Mouse (Mus musculus) embryo, embryonic 9.5 days (tissue): ENCODE results near the gene Lrrc25.

Experiments
- DNase-seq: peaks from one replicate; pipeline ENCODE4 v3.0.0-alpha.2; 2017; ENCODE audit errors: extremely low spot score

Gene Lrrc25

DNA sequence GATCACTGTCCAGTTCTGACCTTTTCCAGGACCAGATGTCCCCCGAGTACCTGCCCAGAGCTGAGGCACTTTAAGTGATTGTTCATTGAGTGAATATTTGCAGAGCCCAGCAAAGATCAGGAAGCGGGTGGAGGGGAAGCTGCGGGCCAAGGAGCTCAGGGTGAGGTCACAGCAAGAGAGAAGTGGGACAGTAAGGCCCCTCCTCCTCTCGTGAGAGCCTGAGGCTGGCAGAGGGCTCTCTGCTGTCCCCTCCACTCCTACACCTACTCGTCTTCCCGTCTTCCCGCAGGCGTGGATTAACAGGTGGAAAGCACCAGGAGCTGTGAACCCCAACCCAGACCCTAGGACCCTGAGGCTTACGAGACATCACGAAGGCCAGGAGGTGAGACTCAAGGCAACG lies 690 bp downstream of the Lrrc25 start:
- no peak for DNase-seq

DNA sequence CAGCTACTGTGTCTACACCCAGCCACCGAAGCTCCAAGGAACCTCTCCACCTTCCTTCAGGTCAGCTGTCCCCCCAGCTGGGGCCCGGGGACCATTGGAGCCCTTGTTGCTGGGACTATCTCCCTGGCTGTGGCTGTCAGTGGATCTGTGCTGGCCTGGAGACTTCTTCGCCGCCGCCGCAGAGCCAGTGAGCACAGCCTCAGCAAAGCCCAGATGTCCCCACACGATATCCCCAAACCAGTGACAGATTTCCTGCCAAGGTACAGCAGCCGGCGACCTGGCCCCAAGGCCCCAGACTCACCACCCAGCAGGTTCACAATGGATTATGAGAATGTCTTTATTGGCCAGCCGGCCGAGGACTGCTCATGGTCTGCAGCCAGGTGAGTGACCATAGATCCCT lies 2.0 kb downstream of the Lrrc25 start:
- no peak for DNase-seq

DNA sequence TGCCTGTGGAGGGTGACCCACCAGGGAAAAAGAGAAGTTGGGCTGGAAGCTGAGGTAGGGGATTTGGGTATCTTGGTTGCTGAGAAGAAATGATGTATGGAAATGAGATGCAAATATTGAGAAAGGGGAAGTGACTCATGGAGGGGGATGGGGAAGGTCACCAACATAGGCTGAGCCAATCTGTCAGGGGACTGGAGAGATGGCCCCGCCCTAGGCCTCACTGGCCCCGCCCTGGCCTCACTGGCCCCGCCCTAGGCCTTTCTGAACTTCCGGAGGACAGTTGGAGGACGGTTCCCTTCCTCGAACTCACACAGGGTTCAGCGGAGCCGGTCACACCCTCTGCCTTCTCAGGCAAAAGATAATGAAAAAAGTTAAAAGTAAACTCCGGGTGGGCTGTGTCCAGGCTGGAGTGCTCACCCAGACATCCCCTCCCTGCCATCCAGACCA lies 3.0 kb downstream of the Lrrc25 start:
- peak; percentile 51 for DNase-seq

DNA sequence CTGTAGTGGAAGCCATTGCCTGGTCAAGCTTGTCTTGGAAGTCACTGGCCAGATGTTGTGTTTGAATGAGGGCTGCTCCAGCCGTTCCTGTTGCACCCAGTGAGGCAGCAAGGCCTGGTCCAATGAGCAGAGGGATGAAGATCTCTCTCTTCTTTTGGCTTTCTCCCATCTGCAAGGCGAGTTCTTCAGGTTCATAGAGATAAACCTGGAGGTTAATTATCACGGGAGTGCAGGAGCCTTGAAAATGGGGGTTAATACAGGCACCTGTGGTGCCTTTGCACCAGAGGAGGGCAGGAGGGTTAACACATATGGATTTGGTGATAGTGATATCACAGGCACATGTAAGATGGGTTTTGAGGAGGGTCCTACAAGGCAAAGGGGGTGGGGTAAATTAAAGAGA lies 6.3 kb downstream of the Lrrc25 start:
- DNase-seq = no peak

DNA sequence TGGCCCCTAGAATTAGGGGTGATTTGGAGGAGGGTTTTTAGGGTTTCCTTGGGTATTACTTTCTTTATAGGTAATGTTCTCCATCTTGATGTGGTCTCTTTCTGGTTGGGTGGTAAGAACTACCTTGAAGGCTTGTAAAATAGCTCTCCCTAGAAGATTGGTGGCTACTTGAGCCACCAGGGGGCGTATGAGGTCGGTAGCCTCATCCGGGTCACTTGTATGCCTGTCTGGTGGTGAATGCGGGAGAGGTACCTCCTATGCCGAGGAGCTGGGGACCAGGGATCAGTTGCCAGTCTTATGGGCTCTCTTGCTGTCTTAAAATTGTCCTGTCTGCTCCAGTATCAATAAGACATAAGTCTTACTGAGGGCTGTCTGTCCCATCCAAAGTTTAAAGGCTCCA lies 9.1 kb downstream of the Lrrc25 start:
- DNase-seq = peak; percentile 60

DNA sequence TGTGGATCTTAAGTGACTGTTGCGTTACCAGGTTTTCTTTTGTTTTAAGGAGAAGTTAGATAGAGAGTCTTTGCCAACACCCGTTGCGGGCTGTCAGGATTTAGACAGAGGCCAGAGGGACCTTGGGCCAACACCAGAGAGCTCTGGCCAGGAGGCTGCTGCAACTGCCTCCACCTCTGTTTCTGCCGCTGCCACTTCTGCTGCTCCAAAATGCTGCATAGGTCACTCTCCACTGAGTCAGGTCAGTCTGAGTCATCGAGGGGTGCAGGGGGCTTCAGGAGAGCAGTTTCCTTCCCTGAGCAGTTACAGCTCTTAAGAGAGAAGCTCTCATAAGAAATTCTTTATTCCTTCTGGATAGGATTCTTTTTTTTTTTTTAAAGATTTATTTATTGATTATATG lies 11.1 kb downstream of the Lrrc25 start:
- no peak for DNase-seq

GRCm38 (mm10) chr8:70628986-70629490 lies 13.1 kb downstream of the Lrrc25 start:
- DNase-seq = no peak

- DNase-seq = peak; percentile 96
Observed at GRCm38 (mm10) chr8:70629574-70630531, 13.9 kb downstream of the Lrrc25 start.

GRCm38 (mm10) chr8:70630532-70631381 lies 14.8 kb downstream of the Lrrc25 start:
- peak; percentile 40 for DNase-seq

- DNase-seq = no peak
Observed at GRCm38 (mm10) chr8:70631436-70631835, 15.5 kb downstream of the Lrrc25 start.

DNA sequence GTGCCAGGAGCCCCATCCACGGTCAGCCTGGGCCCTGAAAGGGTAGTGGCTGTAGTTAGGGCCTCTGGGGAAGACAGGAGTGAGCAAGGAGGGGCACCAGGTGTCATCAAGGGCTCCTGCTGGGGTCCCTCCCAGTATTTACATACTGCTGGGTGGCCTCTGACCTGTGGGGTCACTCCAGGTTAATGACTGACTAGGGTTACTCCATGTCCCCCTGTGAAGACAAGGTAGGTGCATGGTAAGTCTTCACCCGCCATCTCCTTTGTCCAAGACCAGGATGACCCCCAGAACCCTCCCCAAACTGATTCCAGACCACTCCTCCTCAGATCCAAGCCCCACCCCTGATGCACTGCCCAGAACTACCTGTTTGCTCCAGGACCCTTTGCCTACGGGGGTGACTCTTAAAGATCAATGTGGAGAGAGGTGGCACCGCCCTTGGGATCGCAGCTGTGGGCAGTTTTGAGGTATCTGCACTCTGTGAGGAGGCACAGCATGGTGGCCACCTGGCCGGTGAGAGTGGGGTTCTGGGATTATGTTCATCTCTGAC lies 16.5 kb downstream of the Lrrc25 start, which contains the start of gene Gdf15:
Gene Gdf15, minus strand, starts transcription at position 111 of the 547 bp plus-strand sequence.
- DNase-seq = no peak

DNA sequence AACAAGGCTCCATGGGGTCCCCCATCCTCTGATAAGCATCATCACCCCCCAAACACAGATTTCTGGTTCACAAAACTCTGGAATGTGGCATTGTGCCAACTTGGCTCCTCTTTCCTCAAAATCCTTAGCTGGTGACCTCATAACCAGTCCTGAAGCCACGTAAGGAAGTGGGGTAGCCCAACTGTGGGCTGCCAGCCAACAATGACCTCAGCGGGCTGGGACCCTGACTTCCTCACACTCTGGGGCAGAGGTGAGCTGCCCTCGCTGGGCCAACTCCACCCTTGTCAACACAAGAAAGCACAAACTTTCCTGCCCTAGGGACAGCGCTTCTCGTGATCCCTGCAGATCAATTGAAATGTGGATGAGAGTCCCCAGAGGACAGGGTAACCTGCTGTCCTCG lies 18.1 kb downstream of the Lrrc25 start:
- DNase-seq = no peak

DNA sequence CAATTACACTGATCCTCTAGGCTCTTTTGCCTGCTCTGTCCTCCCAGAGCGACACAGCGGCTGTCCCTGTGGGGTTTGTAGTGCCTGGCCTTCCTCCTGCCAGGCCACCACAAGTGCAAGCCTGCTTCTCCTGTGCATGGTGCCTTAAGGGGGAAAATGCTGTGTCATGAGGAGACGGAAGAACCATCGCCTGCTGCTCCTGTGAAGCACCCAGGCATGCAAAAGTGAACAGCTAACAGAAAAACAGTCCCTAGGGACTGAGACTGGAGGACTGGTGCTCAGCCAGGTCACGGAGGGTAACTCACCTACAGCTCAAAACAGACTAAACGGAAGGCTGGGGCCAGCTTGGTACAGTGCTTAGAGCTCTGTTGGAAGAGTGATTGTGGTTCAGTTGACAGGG lies 19.6 kb downstream of the Lrrc25 start:
- DNase-seq = no peak

- no peak for DNase-seq
Observed at GRCm38 (mm10) chr8:70636838-70637237, 20.9 kb downstream of the Lrrc25 start.

DNA sequence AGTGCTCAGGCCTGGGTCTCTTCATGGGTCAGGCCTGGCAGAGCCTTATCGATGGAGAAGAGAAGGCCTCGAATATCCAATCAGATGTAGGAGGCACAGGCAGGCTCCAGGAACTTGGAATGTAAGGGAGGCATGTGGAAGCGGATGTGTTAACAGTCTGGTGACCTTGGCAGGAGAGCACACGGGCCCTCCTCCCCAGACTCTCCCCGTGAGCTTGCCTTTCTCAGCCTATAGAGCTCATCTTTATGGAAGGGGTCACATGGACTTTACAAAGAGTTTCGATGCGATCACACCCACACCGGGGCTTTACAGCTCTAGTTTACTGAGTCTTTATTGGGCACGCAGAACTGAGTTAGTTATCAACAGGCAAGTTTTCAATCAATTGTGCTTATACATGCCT lies 22.8 kb downstream of the Lrrc25 start:
- no peak for DNase-seq

DNA sequence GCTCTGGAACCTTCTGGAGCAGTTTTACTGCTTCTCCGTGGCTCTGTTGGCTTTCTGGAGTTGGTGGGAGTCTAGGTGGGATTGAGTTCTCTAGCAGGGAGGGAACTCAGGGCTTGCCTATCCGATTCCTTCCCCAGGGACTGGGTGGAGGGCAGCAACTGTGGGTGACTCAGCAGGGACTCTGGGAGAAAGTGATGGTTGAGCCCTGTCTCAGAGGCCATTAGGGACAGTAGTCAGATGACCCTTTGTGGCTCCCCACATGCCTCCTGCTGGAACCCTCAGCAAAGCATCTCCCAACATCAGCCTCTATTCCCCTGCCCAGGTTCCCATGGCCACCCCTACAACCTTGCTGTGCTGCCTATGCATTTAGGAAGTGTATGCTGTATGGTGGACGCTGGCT lies 27.1 kb downstream of the Lrrc25 start:
- no peak for DNase-seq

DNA sequence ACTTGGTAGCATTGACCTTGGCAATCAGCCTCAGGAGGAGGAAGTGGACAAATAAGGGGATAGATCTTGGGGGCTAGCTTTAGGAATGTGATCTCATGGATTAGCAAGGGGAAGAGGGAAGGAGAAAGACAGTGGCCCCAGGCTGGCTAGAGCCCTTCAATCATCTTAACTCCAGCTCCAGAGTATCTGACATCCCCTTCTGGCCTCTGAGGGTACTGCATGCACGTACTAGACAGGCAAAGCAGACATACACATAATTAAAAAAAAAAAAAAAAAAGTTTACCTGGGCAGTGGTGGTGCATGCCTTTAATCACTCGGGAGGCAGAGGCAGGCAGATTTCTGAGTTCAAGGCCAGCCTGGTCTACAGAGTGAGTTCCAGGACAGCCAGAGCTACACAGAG lies 28.1 kb downstream of the Lrrc25 start:
- no peak for DNase-seq

DNA sequence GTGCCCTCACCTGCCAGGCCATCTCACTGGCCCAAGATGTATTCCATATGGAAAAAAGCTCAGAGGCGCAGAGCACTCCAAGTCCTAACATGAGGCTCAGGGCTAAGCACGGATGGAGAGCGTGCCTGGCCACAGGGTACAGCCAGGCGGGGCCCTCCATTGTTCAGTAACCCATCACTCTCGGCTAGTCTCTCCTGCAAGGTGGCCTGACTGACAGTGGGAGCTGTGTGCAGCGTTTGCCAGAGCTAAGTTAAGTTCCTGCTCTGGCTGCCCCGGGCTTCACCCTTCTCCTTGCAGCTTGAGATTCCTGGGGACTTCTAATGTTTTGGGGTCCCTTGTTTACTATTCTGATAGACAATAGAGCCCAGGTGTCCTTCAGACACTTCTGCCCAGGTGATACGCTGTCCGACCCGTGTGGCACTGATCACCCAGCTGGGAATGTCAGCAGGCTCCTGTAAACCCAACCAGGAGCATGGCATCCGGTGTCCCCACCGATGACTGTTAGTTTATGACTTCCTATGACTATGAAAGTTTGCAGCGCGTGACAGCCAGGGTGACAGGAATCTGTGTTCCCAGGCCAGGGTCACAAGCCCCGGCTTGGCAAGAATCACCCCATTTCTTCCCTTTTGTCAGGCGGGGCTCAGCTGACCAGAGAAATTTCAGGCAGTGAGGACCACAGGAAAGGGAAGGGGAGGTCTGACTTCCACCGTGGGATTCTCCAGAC lies 29.7 kb downstream of the Lrrc25 start:
- DNase-seq = no peak

DNA sequence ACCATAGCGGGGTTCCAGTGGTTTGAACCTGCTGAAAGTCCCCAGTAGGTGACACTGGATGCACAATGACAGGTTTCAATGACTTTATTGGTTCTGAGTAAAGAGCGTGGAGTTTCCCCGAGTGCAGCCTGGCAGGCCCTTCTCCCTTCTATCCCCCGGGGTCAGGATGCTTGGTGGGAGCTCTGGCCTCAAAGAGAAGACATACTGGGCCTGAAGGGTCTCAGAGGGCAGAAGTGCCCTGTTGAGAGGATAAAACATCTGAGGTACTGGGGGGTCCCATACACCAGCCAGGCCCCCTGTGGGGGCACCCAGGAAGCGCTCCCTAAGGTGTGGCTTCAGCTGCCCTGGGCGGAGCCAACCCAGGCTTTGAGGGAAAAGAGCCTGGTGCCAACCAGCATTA lies 30.4 kb downstream of the Lrrc25 start:
- DNase-seq = no peak

DNA sequence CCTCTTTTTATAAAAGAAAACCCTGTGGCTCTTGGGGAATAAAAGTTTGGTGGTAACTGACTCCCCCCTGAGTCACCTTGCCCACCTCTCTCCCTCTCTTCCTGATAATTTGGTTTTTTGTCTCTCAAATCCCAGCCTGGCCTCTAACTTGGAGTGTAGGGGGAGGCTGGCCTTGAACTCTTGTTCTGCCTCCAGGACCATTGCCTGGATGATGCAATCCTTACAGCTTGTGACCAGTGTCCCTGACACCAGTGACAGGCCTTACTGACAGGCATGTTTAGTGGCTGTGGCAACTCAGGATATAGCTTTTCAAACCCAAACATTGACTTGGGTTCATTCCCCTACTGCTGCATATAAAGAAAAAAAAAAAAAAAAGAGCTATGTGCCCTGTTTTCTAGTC lies 30.8 kb downstream of the Lrrc25 start:
- DNase-seq = no peak
